Mouse (Mus musculus) neural tube, embryonic 15.5 days (tissue): Measurements from ENCODE around the gene Fkbp9. TPM values are rescaled to one million over a fixed set of nuclear protein-coding genes. Genes with fewer than 3 reads are reported as not detected.
"Not testable (repeated sequence)": the region's sequence is repeated elsewhere in the genome, so short reads cannot be mapped to it uniquely, and the experiment has no call there.

Source experiments
- ATAC-seq: fragments of 200-750 bp; cut with Nextera tagmentation; 2 replicates; pipeline ENCODE4 v1.8.0; 2017; ENCODE audit warnings: mild to moderate bottlenecking, moderate TSS enrichment, moderate library complexity; ENCODE audit not compliant: low FRiP score
- H3K27ac ChIP-seq: fragments of 300-500 bp; sonication (generic); replicated peaks from 2 replicates; pipeline ENCODE4 v1.5.1; 2015; ENCODE audit warnings: mild to moderate bottlenecking, inconsistent platforms
- H3K27me3 ChIP-seq: fragments of 300-500 bp; sonication (generic); replicated peaks from 2 replicates; pipeline ENCODE4 v1.6.1; 2015; ENCODE audit warnings: inconsistent platforms
- H3K36me3 ChIP-seq: fragments of 300-500 bp; sonication (generic); 2 replicates; pipeline ENCODE4 v1.6.1; 2015; ENCODE audit warnings: inconsistent platforms
- H3K4me1 ChIP-seq: fragments of 300-500 bp; sonication (generic); 2 replicates; pipeline ENCODE4 v1.6.1; 2015; ENCODE audit warnings: inconsistent platforms
- H3K4me2 ChIP-seq: fragments of 300-500 bp; sonication (generic); 2 replicates; pipeline ENCODE4 v1.6.1; 2015; ENCODE audit warnings: inconsistent platforms, mild to moderate bottlenecking, moderate library complexity
- H3K4me3 ChIP-seq: fragments of 300-500 bp; sonication (generic); replicated peaks from 2 replicates; pipeline ENCODE4 v1.5.1; 2015; ENCODE audit warnings: mild to moderate bottlenecking, inconsistent platforms
- H3K9ac ChIP-seq: fragments of 300-500 bp; sonication (generic); replicated peaks from 2 replicates; pipeline ENCODE4 v1.6.1; 2015; ENCODE audit warnings: mild to moderate bottlenecking, inconsistent platforms
- H3K9me3 ChIP-seq: fragments of 300-500 bp; sonication (generic); replicated peaks from 2 replicates; pipeline ENCODE4 v1.6.1; 2016; ENCODE audit warnings: inconsistent platforms
- WGBS: fragments of 180-500 bp; shearing (Covaris S2); methylation state at CpG from one replicate; pipeline ENCODE4 v1.1.7; 2015; ENCODE audit warnings: mixed read lengths; 5-methylcytosine and 5-hydroxymethylcytosine counted together
- polyA plus RNA-seq: library from polyadenylated mRNA; unstranded; fragments of >200 nt; fragmentation: Nextera tagmentation; extraction: Ambion mirVana; gene quantifications from 2 replicates; pipeline ENCODE4 v1.2.1, GENCODE M21; 2015

Gene Fkbp9
- polyA plus RNA-seq, 1 experiment from 2014 or later, result 44.6 TPM

DNA sequence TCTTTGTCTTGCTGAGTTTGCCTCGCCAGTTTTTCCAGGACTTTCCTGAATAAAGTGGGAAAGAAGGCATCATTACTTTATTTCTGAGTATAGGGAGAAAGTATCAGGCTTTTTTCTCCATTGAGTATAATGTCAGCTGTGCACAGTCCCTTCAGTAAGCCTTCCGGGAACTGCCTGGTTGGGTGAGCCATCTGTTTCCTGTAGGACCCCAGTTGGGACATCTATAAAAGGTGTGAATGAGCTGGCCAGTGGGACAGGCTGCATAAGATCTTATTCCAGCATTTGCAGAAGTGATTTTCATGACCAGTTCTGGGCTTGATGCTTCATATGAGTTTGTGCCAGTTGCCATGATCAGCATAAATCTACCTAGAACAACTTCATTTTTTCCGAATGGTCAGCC, 11.4 kb downstream of the Fkbp9 start:
- no peak overlapping the region for H3K9ac ChIP-seq
- H3K27me3 ChIP-seq, result no peaks in the 10 kb centered on the region
- H3K27ac ChIP-seq, result no peak overlapping the region
- no peaks in the 10 kb centered on the region for H3K36me3 ChIP-seq
- no peak overlapping the region for H3K4me2 ChIP-seq
- WGBS, result 90% methylated on average over 3 of the region's 3 CpGs
- no peaks in the 10 kb centered on the region for H3K4me1 ChIP-seq
- ATAC-seq, result no peak
- H3K4me3 ChIP-seq, result no peak overlapping the region
- H3K9me3 ChIP-seq, result no peaks in the 10 kb centered on the region

DNA sequence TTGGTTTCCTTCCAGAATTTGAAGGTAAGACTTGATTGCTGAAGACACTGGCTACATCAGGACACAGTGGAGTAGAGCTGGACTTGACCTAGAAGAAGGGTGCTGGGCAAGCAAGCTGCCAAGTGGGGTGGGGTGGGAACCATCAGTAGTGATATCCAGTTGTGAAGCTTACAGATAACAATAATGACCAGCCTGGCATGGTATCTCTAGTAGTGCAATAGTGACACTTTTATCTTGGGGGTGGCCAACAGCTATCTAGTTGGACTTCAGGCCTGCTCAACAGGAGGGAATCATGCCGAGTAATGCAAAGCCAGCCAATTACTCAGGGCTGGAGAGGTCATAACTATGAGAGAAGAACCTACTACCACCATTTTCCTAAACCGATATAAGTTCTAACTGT, 12.5 kb downstream of the Fkbp9 start:
- 97% methylated on average over 2 of the region's 2 CpGs for WGBS
- no peak overlapping the region for H3K4me3 ChIP-seq
- H3K36me3 ChIP-seq, result no peaks in the 10 kb centered on the region
- ATAC-seq, result no peak
- no peaks in the 10 kb centered on the region for H3K9me3 ChIP-seq
- no peak overlapping the region for H3K9ac ChIP-seq
- H3K27me3 ChIP-seq, result no peaks in the 10 kb centered on the region
- no peak overlapping the region for H3K27ac ChIP-seq
- no peaks in the 10 kb centered on the region for H3K4me1 ChIP-seq
- no peak overlapping the region for H3K4me2 ChIP-seq

DNA sequence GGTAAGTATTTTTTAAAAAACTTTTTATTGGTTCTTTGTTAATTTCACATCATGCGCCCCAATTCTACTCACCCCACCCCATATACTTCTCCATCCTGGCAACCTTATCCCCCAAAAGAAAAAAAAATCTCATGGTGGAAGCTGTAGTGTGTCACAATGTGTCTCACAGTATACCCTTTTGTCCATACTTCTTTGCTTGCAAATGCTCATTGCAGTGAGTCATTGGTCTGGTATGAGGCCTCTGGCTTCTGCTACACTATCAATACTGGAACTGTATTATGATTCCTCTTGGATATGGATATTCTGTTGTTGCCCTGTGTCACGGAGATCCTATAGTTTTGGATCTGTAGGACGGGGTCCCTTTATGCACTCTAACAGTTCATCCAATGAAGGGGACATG, 17.1 kb downstream of the Fkbp9 start:
- no peaks in the 10 kb centered on the region for H3K36me3 ChIP-seq
- H3K9ac ChIP-seq, result no peak overlapping the region
- ATAC-seq, result no peak
- no peak overlapping the region for H3K4me3 ChIP-seq
- no peak overlapping the region for H3K27ac ChIP-seq
- WGBS, result 94% methylated on average over 3 of the region's 3 CpGs
- no peaks in the 10 kb centered on the region for H3K9me3 ChIP-seq
- no peaks in the 10 kb centered on the region for H3K4me1 ChIP-seq
- no peak overlapping the region for H3K4me2 ChIP-seq
- no peaks in the 10 kb centered on the region for H3K27me3 ChIP-seq

DNA sequence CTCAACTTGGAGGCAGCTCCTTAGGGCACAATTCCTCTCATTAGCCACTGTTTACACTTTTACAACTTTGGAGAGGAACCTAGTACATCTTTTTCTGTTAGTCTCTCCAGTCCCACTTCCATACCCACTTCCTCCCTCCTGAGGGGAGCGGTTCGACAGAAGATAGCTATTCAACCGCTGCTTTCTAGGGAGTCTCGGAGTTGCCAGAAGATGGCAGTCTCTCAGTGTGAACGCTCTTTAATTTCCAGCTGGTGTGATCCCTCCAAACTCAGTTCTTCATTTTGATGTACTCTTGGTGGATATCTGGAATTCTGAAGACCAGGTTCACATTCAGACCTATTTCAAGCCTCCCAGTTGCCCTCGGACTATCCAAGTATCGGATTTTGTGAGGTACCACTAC, 18.5 kb downstream of the Fkbp9 start:
- Histone ChIP-seq H3K9me3 (no peaks in the 10 kb centered on the region), H3K36me3 (no peaks in the 10 kb centered on the region), H3K9ac (no peak overlapping the region), H3K27me3 (no peaks in the 10 kb centered on the region), H3K4me2 (no peak overlapping the region), H3K4me1 (no peaks in the 10 kb centered on the region), H3K4me3 (no peak overlapping the region), H3K27ac (no peak overlapping the region)
- 80% methylated on average over 7 of the region's 7 CpGs for WGBS
- no peak for ATAC-seq

DNA sequence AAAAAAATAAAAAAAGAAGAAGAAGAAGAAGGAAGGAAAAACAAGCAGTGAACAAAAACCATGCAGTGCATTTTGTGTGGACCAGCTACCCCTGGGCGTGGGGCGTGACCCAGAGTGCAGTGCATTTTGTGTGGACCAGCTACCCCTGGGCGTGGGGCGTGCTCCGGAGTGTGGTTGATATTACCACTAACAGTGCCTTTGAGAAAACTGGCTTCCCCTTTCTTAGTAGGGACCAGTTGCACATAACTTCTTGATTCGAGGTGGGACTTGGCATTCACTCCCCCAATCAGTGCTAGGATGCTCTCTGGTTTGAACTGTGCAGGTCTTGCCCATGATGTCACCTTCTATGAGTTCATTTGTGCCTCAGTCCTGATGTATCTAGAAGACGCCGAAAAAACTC, 22.9 kb downstream of the Fkbp9 start:
- Histone ChIP-seq H3K4me2 (no peak overlapping the region), H3K36me3 (no peaks in the 10 kb centered on the region), H3K9me3 (no peaks in the 10 kb centered on the region), H3K9ac (no peak overlapping the region), H3K4me1 (no peaks in the 10 kb centered on the region), H3K27me3 (no peaks in the 10 kb centered on the region), H3K27ac (no peak overlapping the region), H3K4me3 (no peak overlapping the region)
- no peak for ATAC-seq
- 90% methylated on average over 8 of the region's 8 CpGs for WGBS

DNA sequence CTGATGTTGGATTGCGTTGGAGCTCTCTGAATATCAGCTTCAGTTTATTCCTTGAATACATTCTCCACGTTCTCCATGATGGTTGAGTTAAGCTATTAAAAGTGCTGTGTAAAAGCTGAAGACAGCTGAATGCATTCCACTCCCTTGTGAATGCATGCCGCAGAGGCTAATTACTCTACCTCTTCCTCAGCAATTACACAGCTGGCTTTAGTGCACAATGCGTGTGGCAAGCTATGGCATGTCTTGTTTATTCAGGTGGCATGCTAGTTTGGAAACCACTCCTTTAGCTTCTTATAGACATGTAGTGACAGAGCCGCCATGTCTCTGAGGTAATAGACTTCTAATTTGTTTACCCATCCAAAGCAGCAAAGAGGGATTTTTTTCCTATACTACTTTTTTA, 24.9 kb downstream of the Fkbp9 start:
- ATAC-seq, result no peak

DNA sequence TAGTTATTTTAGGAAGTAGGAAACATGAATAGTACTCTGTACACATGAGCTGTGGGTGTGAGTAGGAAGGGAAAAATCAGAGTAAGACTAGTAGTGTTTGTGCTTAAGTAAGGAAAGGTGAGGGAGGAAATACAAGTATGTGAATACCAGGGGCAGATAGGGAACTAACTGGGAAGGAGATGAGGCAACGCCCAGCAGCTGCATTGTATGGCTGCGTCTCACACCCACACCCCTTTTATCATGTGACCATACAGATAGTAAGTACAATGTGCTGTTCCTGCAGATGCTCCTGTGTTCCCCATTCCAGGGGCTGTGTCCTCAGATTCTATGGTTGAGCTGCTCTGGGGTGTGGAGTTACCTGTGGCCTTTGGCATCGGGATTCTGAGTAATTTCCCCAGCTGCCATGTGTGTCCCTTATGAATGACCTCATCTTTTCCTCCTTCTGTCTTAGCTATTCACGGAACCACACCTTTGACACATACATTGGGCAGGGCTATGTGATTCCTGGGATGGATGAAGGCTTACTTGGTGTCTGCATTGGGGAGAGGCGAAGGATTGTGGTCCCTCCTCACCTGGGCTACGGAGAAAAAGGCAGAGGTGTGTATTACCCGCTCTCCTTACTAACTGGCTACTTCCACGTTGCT, 28.5 kb downstream of the Fkbp9 start:
- ATAC-seq, result no peak
- no peaks in the 10 kb centered on the region for H3K27me3 ChIP-seq
- no peak overlapping the region for H3K9ac ChIP-seq
- WGBS, result 96% methylated on average over 8 of the region's 8 CpGs
- H3K36me3 ChIP-seq, result no peaks in the 10 kb centered on the region
- H3K4me2 ChIP-seq, result no peak overlapping the region
- no peak overlapping the region for H3K4me3 ChIP-seq
- no peaks in the 10 kb centered on the region for H3K9me3 ChIP-seq
- no peak overlapping the region for H3K27ac ChIP-seq
- H3K4me1 ChIP-seq, result no peaks in the 10 kb centered on the region

More for the DNA sequence above, 24.9 kb downstream of the Fkbp9 start:
- H3K9me3 ChIP-seq, result no peaks in the 10 kb centered on the region
- no peak overlapping the region for H3K9ac ChIP-seq
- no peaks in the 10 kb centered on the region for H3K4me1 ChIP-seq
- H3K36me3 ChIP-seq, result no peaks in the 10 kb centered on the region
- H3K4me2 ChIP-seq, result no peak overlapping the region
- H3K27ac ChIP-seq, result no peak overlapping the region
- WGBS, result 66% methylated on average over 5 of the region's 5 CpGs
- H3K27me3 ChIP-seq, result no peaks in the 10 kb centered on the region
- no peak overlapping the region for H3K4me3 ChIP-seq

DNA sequence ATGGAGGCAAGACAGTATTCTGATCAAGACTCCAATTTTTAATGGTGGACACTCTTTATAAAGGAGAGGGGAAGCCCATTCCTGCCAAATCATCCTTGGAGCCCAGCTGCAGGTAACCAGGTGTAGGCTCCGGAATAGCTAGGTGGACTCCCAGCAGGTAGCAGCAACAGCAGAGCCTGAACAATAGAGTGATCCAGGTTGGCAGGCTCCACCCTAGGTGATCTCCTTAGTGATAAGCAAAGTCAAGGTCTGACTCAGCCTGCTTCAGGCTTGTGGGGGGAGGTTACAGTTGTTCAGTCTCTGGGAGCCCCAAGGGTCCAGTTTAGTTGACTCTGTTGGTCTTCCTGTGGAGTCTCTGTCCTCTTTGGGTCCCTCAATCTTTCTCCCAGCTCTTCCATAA, 35.0 kb downstream of the Fkbp9 start:
- not testable (repeated sequence) for H3K36me3 ChIP-seq, H3K27ac ChIP-seq, H3K27me3 ChIP-seq, H3K4me1 ChIP-seq, H3K9ac ChIP-seq, H3K9me3 ChIP-seq, H3K4me2 ChIP-seq, ATAC-seq, H3K4me3 ChIP-seq
- WGBS, result 93% methylated on average over 1 of the region's 1 CpGs

DNA sequence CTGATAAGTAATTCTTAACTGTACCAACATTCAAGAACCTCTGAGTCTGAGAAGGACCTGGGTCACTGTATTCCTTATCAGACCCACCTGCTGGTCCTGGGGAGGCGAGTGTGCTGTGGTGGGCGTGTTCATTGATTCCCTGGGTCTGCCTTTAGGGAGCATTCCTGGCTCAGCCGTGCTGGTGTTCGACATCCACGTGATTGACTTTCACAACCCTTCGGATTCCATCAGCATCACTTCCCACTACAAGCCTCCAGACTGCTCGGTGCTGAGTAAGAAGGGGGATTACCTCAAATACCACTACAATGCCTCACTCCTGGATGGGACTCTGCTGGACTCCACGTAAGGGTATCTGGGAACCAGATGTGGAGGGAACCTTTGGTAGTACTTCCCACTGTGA, 36.7 kb downstream of the Fkbp9 start:
- H3K9me3 ChIP-seq, result no peaks in the 10 kb centered on the region
- ATAC-seq, result no peak
- H3K9ac ChIP-seq, result no peak overlapping the region
- no peaks in the 10 kb centered on the region for H3K36me3 ChIP-seq
- H3K27me3 ChIP-seq, result no peaks in the 10 kb centered on the region
- H3K4me3 ChIP-seq, result no peak overlapping the region
- no peak overlapping the region for H3K4me2 ChIP-seq
- WGBS, result 83% methylated on average over 8 of the region's 8 CpGs
- H3K27ac ChIP-seq, result no peak overlapping the region
- no peaks in the 10 kb centered on the region for H3K4me1 ChIP-seq

DNA sequence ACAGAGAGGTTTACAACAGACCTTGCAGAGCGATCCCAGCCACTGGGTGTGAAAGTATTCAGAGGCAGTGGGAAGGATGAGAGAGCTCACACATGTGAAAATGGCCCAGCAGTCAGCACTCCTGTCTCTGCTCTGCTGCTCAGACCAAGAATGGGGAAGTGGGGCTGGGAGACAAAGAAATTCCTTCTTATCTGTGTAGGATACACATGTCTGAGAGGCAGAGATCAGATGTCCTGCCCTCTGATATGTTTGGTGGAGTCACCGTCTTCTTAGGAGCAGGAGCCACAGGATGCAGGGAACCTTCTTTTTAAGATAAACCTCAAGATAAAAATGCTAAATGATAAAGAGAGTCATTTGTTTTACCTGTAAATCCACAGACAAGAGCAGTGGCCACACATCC, 38.2 kb downstream of the Fkbp9 start:
- no peaks in the 10 kb centered on the region for H3K36me3 ChIP-seq
- no peaks in the 10 kb centered on the region for H3K4me1 ChIP-seq
- no peak overlapping the region for H3K4me2 ChIP-seq
- no peaks in the 10 kb centered on the region for H3K9me3 ChIP-seq
- ATAC-seq, result no peak
- H3K27me3 ChIP-seq, result no peaks in the 10 kb centered on the region
- WGBS, result 89% methylated on average over 2 of the region's 2 CpGs
- H3K9ac ChIP-seq, result no peak overlapping the region
- H3K27ac ChIP-seq, result no peak overlapping the region
- H3K4me3 ChIP-seq, result no peak overlapping the region

DNA sequence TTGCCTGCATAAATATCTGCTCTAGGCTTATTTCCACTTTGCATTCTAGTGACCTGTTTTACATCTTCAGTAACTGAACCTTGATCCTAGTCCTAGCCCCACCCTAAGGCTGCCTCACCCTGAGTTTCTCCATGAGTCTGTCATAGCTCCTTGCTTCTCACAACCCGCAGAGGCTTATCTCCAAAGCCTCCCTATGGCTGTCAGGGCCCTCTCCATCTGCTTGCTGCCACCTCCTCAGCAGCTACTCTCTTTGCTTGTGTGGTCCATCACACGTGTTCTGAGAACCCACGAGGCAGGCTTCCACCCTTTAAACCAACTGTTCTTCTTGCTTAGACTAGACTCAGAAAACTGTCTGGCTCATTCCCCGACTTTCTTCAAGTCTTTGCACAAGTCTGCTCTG, 45.0 kb downstream of the Fkbp9 start:
- WGBS, result 88% methylated on average over 4 of the region's 4 CpGs
- H3K27ac ChIP-seq, result no peak overlapping the region
- no peaks in the 10 kb centered on the region for H3K27me3 ChIP-seq
- peaks cover 11% of the 10 kb centered on the region for H3K36me3 ChIP-seq
- H3K4me3 ChIP-seq, result no peak overlapping the region
- no peak for ATAC-seq
- no peaks in the 10 kb centered on the region for H3K9me3 ChIP-seq
- no peak overlapping the region for H3K4me2 ChIP-seq
- no peak overlapping the region for H3K9ac ChIP-seq
- H3K4me1 ChIP-seq, result no peaks in the 10 kb centered on the region

DNA sequence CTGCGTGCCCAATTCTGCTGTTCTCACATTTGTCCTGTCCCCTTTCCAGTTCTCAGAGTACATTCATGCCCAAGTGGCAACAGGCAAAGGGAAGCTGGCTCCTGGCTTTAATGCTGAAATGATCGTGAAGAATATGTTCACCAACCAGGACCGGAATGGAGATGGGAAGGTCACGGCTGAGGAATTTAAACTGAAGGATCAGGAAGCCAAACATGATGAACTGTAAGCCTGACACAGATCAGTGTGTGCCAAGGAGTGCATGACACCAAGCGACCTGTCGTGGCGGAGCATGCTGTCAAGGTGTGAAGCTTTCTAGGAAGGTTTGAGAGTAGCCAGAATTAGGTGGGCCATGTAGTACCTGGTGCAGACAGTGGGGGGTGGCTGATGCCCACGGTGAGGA, 46.1 kb downstream of the Fkbp9 start:
- 95% methylated on average over 8 of the region's 8 CpGs for WGBS
- H3K9ac ChIP-seq, result no peak overlapping the region
- ATAC-seq, result no peak

More for the DNA sequence above, 46.1 kb downstream of the Fkbp9 start:
- Histone ChIP-seq H3K4me3 (no peak overlapping the region), H3K27me3 (no peaks in the 10 kb centered on the region), H3K27ac (no peak overlapping the region), H3K4me1 (no peaks in the 10 kb centered on the region), H3K36me3 (peaks cover 18% of the 10 kb centered on the region), H3K4me2 (no peak overlapping the region), H3K9me3 (no peaks in the 10 kb centered on the region)
